Mouse (Mus musculus) MN1 (cell line): Measurements from ENCODE around the gene Dab1.

ENCODE experiments used
- DNase-seq: peaks from one replicate; pipeline ENCODE4 v3.0.0-alpha.2; 2016; ENCODE audit warnings: low spot score

Gene Dab1

DNA sequence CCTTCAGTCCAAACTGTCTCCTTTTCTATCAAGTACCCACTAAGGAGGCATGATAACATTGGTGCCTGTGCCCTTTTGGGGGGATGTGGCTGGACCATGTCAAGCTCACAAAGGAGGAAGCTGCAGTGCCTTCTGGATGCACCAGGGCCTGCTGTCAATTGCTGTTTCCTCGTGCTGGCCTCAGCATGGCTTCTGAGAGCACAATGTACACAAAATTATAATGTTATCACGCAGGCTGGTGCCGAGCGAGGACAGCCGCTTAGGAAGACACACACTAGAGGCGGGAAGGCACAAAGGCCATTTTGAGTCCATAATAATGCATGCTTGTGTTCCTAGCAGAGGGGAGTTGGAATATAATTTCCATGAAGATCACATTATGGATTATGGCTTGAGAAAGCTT lies 81.2 kb downstream of the Dab1 start:
- no peak for DNase-seq

DNA sequence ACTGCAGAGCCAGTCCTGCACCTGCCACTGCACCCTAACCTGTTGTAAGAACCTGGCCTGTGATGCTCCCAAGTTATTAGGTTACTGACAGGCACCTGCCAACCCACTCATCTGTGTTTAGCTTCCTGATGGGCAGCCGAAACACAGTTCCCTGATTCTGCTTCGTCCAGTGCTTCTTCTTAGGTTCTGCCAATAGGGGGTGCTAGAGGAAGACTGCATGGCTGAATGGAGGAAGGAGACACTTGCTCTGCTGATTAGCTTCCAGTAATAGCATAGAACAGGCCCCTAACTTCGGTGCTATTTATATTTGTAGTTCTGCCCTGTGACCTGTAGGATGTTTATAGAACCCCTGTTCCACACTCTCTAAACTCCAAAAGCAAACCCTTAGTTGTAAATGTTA lies 83.0 kb downstream of the Dab1 start:
- DNase-seq, result no peak

DNA sequence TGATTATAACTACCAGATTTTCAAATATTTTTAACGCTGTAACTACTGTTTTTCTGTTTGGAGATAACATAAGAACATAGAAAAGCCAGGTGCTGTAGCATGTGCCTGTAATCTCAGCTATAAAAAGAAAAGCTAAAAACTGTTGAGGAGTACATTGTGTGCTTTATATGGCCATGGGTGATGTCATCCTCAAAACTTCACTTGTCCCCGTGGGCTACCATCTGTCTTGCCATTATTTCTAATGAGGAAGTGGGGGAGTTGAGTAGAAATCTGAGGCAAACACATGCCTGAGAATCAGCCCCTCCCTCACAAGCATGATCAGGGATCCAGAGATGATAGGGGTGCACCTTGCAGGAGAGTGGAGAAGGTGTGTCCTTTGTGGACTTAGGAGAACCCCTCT lies 85.3 kb downstream of the Dab1 start:
- DNase-seq, result no peak

DNA sequence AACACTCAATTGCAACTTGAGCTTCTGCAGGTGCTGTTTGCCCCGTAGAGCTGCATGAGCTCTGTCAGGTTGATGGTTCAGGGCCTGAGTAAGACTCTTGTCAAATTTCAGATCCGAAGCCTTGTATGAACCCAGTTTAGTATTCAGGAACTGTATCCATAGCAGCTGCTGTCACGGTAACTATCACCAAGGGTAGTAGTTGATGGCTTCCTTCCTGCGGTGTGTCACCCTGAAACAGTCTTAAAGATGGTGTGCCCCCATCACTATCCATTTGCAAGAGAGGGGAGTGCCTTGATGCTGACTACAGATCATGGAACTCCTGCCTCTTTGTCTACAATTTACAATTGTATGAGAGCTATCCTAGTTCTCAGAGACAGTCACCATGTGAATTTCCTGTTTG lies 87.3 kb downstream of the Dab1 start:
- DNase-seq, result no peak

DNA sequence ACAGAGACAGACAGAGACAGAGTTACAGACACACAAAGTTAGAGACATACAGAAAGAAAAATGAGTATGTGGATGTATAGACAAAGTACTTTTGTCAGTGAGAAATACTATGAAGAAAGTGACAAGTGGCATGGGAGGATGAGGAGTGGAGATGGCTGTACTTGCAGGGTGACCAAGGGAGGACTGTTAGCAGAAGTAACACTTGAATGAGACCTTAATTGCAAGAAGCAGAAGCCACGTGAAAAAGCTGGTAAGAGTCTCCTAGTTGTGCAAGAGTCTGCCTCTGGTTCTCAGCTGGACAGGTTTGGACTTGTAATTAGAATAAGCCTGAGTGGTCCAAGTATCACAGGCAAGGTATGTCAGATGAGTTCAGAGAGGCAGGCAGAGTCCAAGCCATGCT lies 88.0 kb downstream of the Dab1 start:
- DNase-seq, result no peak

DNA sequence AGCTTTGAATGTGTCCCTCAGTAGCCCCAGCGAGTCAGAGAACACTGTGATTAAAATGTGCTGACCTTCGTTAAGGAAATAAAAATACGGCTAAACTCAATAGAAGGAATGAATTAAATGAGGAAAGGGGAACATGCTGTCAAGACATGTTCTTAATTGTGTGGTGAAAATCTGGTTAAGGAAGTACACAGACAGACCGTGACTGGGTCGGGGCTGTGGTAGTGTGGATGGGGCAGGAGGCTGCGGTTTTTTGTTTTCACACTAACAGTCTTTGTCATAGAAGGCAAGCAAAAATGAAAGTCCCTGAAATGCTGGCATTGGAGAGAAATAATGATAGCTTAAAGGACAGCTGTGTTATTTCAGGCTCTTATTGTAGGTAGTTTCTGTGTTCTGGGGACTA lies 92.2 kb downstream of the Dab1 start:
- DNase-seq, result no peak

DNA sequence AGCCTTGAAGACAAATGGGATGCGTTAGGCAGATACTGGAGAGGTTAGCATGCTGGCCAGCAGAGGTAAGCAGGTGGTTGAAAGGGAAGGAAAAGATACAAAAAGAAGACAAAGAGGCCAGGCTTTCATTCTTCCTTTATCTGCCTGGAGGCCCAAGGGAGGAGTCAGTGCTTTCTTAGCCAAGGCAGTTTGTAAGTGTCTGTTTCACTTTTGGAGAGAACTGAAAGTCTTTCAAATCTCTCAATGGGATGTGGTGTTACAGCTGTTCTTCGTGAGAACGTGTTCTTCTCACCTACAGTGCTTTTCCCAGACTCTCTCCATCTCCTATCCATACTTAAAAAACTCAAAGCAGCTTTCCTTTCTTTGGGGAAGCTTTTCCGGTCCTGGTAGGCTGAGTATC lies 94.8 kb downstream of the Dab1 start:
- DNase-seq, result no peak

DNA sequence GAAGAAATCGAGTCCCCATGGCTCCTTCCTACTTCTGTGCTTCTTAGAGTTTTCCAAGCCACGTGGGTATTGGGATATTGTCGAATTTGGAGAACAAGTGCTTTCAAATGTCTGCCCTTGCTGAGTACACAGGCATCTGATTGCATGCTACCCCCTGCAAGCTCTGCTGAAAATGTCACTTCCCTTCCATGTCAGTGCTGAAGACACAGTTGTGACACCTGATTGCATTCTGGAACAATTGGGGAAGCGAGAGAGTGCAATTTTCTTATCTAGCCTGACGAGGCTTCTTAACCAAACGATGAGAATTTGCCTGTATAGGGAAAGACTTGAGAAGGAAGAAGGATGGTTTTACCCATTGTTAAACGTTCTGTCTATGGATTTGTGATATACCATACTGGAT lies 95.8 kb downstream of the Dab1 start:
- no peak for DNase-seq

DNA sequence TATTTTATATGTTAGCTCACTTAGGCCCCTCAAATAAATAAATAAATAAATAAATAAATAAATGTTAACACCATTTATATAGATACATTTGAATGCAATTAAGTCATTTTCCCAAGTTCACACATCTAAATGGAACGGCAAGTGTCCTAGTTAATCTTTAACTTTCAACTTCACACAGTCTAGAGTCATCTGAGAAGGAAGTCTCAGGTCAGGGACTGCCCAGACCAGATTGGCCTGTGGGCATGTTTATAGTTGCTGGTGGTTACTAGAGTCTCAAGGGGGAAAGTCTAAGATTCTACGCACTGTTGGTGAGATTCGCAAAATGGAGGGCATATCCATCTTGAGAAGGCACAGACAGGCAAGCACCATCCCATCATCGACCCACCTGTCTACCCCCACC lies 96.4 kb downstream of the Dab1 start:
- no peak for DNase-seq

DNA sequence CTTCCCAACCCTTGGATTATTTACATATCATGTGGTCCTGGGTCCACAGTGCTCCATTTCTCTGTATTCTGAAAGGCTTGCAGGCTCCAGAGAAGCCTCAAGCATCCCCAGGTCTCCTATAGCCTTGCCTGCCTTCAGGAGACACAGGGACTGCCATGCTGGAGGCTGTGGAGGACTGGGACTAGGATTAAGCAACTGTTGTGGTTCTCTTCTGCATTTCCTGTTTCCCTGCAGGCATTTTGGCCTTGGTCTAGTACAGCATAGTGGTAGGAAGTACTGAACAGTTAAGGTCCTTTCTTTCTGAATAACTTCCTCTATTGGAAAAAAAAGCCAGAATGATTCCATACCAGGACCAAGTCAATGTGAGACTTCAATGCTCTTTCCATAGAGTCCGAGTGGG lies 103.6 kb downstream of the Dab1 start:
- no peak for DNase-seq

DNA sequence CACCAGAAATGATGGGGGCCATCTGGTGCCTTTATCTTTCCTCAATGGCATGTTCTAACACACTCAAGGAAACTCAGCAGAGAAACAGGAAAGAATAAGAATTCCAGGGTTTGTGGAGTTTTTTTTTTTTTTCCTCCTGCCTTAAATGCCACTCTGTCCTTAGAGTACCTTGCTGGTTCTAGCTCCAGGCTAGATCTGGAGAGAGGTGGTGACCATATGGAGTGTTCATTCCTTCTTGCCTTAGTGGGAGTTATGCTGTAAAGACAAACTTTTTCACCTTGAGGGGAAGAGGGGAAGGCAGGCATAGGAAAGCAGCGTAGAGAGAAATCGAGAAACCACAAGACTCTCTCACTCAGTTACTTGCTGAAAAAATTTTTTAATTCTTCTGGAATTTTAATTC lies 107.3 kb downstream of the Dab1 start:
- no peak for DNase-seq

DNA sequence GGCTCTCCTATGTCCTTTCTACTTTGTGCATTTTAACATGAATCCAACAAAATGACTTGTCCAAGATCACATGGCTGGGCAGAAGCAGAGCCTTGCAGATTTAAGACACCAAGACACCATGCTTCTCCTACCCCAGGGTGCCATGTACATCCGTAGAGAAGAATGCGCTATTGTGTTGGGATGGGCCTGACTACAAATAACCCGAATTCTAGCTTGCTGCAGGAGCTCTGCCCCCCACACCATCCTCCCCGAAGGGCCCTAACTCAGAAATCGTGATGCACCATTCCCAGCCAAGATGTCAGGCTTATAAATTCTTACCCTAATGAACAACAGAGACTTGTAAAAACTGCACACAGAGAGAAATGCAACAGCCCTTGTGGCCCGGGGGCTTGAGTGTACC lies 118.0 kb downstream of the Dab1 start:
- no peak for DNase-seq

DNA sequence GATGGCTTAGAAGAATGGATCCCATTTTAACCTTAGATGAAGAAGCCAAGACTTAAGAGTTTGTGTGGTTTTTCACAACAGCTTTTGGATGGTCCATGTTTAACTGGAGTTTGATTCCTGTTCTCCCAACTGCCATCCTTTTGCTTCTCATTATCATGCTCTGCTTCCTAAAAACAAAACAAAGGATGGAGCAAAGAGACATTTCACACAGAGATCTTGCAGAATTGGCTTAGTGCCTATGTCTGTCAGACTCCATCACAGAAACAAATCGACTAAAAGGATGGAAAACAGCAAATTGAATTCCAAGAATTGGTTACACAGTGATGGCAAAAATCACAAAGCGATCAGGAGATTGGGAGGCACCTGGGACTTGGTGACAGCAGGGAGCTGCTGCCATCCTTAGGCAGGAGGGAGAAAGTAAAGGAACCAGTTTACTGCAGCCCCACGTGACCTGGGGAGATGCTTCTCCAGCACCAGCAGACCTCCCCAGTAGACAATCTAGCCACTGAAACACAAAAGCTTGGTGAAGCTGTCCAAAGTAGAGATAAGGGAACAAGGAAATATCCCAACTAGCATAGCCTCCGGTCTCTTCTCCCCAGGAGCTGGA lies 132.2 kb downstream of the Dab1 start:
- DNase-seq, result no peak

DNA sequence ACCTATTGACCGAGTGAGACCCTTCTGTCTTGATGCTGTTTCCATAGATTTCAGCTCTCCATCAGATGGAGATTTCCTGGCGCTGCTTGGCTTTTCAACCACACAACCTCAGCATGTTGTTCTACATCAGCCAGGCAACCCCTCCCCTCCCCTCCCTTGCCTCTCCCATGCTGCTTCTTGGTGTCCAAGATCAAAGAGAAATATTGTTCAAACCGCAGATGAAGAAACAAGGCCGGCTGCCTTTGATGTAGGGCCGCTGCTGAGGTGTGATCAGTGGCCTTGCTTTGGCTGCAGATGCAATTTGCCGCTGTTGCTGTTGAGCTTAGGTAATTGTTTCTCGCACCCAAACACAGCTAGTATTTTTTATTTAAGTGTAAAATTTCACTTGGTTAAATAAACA lies 135.4 kb downstream of the Dab1 start:
- DNase-seq, result no peak

DNA sequence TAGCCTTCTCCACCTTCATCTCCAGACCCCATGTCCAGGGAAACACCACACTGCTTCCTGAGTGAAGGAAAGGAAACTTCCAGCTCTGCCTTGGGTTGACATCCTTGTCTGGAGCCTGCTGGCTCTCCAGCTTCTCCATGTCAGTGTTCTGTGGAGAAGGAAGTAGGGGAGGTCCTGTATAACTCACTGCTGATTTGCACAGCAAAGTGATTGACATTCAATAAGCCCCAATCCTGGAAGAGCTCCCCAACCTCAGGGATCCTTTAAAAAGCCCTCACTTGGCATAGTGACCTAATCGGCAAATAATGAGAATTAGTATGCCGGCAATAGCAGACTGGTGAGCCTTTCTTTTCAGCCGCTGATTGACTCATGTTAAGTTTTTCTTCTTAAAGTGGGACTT lies 138.1 kb downstream of the Dab1 start:
- no peak for DNase-seq

DNA sequence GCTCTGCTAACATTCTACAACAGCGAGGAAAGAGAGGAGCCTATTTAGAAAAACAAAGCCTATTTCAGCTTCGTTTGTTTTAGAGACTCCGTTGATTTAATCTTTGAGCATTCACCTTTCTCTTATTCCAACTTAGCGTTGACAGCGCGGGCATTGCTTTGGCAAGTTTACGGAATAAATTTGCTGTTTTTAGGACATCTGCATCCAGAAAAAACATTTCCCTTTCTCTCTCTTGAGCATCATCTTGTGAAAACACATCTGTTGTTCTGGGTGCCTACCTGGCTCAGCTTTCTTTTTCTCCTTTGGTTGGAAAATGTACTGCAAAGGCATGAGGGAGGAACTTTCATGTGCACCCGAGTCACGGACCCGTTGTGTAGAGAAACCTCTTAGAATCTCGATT lies 143.3 kb downstream of the Dab1 start:
- no peak for DNase-seq

DNA sequence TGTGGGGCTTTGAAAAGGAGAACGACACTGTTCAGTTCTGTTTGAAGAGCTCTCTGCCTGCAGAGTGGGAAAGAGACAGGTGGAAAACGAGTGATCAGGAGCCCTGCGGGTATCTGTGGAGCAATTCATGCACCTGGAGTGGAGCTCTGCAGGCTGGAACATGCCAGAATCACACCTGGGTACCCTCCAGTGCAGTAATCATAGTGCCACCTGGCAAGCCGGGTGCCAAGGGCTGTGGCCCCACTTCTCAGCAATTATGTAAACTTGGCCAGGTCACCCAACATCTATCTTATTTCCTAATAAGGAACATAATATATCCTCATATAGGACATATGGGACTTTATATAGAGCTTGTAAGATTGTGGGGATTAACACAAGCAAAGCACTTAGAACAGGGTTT lies 156.6 kb downstream of the Dab1 start:
- DNase-seq, result no peak

DNA sequence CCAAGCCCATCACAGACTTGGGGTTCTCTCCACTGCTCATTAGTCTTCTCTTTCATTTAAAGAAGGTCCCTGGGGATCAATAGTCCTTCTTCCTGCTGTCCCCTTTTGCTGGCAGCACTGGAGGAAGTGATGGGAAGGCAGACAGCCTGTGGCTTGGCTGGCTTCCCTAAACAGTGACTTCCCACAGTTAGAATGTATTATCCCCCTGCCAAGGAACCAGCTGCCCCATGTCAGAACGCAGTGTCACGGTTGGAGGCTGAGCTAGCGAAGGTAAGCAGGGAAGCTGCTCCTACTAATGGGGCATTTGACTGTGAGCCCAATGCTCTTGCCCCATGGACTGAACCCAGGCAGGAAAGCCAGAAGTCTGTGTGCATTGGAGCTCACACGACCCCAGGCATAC lies 162.2 kb downstream of the Dab1 start:
- DNase-seq, result no peak

DNA sequence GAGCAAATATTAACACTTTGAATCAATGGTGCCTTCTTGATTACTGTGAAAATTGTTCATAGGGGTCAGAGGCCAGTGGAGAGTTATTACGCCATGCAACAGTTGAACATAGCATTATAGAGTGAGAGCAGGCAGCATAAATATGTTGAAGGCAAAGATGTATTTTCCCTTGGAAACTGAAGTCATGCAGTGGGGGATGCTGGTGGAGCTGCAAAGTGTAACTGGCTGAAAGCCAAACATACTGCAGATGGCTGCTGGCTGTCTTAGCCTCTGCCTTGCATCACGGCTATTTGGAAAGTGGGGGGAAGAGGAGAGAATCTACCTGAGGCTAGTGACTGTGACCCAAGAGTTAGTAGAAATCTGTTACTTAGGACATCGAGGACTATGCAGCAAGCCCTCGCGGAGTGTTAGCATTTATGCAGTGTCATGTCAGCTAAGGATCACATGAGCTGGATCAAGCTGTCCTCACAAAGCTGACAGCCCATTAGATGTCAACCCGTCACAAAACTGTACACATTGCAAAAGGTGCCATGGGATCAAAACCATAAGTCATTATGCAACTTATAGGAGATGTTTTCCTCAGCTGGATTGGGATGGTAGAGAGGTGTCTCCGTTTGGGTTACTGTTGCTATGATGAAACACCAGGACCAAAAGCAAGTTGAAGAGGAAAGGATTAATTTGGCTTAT lies 164.5 kb downstream of the Dab1 start:
- DNase-seq, result peak; percentile 28

DNA sequence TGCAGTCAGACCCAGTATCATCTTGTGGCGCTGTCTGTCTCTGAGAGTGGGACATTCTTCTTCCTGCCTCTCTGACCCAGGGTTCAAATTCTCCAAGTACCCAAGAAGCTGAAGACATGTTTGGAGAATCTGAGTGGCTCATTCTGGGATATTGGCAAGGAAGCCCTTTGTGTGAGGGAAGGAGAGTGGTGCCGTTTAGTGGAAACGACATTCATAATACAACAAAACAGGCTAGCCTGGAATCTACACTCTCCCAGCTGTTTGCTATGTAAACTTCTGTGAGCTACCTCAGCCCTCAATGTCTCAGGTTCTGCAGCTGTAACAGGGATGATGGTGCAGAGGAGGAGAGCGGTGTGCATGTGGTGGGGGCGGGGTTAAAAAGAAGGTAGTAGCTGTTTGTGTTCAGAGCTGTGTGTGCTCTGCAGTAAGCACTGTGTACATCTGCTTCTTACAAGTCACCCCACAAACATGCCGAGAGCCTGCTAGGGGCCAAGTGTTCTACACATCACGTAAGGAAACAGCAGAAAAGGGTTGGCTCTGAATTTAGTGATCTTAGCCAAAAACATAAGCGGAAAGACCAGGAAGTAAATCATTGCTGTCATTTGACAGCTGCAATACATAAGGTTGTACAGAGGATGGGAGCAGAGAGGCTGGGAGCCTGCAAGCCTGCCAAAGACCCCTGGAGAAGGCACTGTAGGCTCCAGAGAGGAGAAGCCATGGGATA lies 174.6 kb downstream of the Dab1 start:
- no peak for DNase-seq

DNA sequence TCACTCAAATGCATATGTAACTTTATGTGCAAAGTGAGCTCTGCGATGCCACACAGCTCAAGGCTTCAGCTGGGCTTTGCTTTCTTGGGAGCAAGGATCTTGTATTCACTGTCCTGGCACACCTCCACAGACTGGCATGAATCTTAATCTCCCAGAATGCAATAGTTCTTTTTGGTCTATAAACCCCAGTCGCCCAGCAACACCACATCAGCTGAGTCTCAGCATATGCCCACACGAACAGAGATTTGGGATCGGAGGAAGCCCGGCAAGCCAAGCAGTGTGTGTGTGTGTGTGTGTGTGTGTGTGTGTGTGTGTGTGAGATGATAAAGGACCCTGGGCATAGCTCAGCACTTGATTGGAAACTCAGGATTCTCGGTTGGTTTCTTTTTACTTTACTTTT lies 177.3 kb downstream of the Dab1 start:
- DNase-seq, result no peak

DNA sequence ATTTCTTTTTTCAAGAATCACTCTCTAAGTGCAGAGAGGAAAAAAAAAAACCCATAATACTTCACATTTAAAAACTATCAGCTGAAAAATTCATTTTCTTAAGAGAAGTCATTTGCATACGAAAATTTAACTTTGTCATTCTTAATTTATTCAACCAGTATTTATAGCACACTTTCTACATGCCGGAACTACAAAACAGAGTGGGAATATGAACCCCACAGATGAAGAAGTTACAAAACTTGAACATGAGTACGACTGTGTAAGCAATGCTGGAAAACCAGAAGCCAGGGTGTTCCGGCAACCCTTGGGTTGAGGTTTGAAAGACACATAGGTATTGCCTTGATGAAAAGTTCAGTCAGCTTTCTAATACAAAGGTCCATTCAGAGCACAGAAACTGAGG lies 183.3 kb downstream of the Dab1 start:
- DNase-seq, result no peak

DNA sequence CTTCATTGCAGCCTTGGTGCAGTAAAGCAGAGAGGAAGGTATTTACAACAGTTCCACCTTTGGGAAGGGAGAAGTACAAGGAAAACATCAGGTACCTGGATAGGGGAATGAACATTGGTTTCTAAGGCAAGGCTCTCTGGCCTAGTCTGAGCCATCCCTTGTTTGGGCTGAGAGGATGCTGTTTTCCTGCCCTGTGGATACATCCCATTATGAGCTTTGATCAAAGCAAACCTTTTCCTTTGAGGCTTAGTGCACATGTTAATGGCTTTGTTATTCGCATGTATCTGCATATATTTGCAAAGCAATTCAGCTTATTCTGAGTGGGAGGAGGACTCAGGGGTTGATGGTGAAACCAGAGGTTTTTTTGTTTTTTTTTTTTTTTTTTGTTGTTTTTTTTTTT lies 185.3 kb downstream of the Dab1 start:
- DNase-seq, result no peak

DNA sequence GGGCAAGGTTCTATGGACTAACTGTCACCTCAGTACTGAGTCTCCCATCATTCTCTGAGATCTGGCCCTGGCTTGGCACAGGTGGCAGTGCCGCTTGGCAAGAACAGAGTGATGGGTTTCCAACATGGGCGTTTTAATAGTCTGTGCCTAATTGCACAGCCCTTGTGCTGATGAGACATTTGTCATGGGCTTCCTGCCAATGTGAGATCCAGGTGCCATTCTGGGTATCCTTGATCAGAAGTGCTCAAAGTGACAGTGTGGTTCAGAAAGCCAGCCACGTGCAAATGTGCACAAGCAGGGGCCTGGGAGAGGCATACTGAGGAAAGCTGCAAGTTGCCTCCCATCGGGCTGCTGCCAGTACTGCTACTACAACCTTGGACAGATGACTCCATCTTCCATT lies 203.5 kb downstream of the Dab1 start:
- DNase-seq, result no peak
